Mouse (Mus musculus): ENCODE data around the gene Pdxk.

Pdxk gene

GRCm38 (mm10) chr10:78460463-78460862, 4.3 kb downstream of the Pdxk start:
- DNase-seq (ENCODE audit: extremely low spot score, low spot score): no peak

DNA sequence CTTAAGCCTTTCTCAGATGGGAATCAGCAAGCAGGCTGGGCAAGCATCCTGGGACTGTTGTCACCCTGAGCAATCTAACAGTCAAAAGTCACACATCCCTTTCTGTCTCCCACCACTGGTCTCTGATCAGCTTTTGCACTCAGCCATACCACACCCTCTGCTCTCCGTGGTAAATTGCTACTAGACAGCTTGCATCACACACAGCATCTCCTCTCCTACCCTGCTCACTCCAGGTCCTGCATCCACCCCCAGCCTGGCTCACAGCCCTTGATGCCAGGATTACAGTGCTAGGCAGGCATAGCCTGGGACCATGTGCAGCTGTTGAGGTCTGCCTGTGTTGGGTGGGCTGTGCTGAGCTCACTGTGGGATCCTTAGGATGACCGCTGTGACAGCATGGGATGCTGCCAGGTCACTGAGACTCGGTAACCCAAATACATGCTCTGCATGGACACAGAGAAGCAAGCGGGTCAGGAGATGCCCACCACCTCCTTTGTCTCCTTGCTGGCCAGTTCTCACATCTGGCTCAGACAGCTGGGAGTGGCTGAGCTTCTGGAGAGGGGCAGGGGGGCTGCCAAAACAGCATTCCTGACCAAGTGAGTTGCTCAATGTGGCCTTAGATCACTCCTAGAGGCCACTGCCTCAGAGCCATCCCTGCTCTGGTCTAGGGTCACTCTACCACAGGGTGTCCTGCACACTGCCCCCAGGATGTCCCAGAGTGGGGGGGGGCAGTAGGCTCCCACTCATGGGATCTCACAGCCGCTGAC, 6.2 kb downstream of the Pdxk start:
- DNase-seq (ENCODE audit: extremely low spot score, low spot score): no peak

GRCm38 (mm10) chr10:78457495-78458347, 7.1 kb downstream of the Pdxk start:
- no peak for DNase-seq (ENCODE audit: extremely low spot score, low spot score)

- no peak for DNase-seq (ENCODE audit: extremely low spot score, low spot score)
Measured at GRCm38 (mm10) chr10:78456696-78457095, 8.1 kb downstream of the Pdxk start.

DNA sequence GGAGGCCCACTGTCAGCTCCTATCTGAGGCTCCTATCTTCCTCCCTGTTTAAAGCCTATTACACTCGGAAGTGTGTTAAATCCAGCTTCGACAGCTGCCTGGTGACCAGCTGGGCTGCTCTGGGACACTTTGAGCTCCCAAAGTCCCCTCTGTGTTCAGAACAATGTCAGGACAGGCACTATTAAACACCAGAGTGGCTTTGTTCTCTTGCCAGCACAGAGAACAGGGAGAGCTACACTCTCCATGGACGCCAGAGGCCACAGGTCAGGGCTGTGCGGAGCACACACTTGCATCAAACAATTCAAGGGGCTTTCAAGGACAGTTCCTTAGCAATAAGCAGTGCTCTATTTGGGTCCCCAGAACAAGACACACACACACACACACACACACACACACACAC, 12.1 kb downstream of the Pdxk start:
- DNase-seq (ENCODE audit: extremely low spot score, low spot score): no peak

- no peak for DNase-seq (ENCODE audit: extremely low spot score, low spot score)
Measured at GRCm38 (mm10) chr10:78450761-78451160, 14.0 kb downstream of the Pdxk start.

DNA sequence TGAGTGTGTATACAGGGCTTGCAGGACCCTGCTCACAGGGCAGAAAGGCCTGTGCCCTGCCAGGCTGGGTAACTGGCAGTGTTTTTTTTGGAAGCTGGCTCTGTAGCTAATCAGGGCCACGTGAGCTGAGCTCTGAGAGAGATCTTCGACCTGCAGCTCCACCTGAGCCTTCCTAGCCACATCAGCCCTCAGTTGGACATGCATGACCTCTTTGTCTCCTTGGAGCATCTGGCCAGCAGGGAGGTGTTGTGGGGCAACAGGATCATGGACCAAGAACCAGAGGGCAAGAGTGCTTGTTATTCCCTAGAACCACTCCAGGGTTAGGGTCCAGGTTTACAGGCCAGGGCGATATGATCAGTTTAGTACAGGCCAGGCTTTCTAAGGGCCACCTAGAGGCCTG, 17.4 kb downstream of the Pdxk start:
- no peak for DNase-seq (ENCODE audit: extremely low spot score, low spot score)

- DNase-seq (ENCODE audit: extremely low spot score, low spot score): no peak
Measured at GRCm38 (mm10) chr10:78446195-78446594, 18.6 kb downstream of the Pdxk start.

GRCm38 (mm10) chr10:78442292-78442691, 22.5 kb downstream of the Pdxk start:
- DNase-seq (ENCODE audit: extremely low spot score, low spot score): no peak

GRCm38 (mm10) chr10:78441606-78442005, 23.2 kb downstream of the Pdxk start:
- DNase-seq (ENCODE audit: extremely low spot score, low spot score): no peak

DNA sequence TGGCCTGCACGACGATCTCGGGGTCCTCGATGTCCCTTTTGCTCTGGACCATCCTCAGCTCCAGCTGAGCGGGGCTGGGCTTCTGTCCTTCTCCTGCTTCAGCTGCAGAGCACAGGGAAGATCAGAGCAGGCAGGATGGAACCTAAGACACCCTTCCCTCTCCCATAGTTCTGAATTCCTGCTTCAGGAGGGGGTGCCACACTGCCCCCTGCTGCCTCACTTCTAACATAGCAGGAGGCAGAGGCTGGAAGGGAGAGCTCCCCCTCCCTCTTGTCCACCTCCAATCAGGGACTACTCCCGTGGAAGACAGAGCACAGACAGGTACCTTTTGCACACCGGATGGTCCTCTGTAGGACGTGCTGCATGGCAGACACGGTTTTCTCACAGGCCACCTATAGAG, 24.0 kb downstream of the Pdxk start:
- no peak for DNase-seq (ENCODE audit: extremely low spot score, low spot score)

DNA sequence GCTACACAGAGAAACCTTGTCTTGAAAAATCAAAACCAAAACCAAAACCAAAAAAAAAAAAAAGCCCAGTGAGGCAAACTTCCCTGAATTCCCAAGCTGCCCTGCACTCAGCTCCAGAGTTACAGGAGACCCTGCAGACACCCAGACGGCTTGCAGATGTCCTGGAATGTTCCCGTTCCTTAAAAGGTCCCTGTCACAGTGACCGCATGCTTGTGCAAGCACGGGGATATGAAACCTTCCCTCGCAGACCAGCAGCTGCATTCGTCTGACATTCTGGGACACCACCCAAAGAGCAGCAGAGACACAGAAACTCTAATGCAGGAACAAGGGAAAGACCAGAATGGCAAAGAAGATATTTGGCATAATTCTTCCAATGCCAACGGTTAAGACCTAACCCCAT, 24.8 kb downstream of the Pdxk start:
- no peak for DNase-seq (ENCODE audit: extremely low spot score, low spot score)

DNA sequence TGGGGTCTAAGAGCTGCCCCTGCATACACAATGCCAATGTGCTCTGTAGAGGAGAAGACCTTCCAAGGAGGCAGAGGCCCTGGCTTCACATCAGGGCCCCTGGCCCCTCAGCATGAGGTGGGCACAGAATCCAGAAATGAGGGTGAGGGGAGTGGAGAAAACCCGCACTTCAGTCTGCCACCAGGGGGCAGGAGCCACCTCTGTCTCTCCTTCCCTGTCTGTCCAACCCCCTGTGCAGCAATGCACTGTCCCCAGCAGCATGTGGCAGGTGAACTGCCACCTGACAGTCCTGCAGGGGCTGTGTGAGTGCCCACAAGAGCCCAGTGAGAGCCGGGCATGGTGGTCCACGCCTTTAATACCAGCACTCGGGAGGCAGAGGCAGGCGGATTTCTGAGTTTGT, 25.2 kb downstream of the Pdxk start:
- DNase-seq (ENCODE audit: extremely low spot score, low spot score): peak; percentile 34

- DNase-seq (ENCODE audit: extremely low spot score, low spot score): peak; percentile 86
Measured at GRCm38 (mm10) chr10:78438094-78438493, 26.7 kb downstream of the Pdxk start.

DNA sequence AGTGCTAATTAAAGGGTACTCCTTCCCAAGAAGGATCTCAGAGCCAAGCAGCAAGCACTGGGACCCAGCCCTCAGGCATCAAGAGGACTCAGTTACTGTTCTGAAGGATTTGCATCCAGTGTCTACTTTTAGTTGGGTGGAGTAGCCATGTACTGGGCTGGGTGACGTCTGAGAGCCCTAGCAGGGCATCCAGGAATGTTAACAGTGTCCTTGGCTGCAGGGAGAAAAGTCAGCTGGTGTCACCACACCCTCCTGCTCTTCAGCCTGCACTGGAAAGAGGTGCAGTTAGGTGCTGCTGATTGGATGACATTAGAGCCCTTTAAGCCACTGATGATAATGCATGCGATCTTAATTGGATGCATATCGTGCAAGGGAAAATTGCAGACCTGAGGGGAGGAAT, 31.9 kb downstream of the Pdxk start:
- no peak for DNase-seq (ENCODE audit: extremely low spot score, low spot score)

GRCm38 (mm10) chr10:78429776-78430175, 35.0 kb downstream of the Pdxk start:
- DNase-seq (ENCODE audit: extremely low spot score, low spot score): no peak

DNA sequence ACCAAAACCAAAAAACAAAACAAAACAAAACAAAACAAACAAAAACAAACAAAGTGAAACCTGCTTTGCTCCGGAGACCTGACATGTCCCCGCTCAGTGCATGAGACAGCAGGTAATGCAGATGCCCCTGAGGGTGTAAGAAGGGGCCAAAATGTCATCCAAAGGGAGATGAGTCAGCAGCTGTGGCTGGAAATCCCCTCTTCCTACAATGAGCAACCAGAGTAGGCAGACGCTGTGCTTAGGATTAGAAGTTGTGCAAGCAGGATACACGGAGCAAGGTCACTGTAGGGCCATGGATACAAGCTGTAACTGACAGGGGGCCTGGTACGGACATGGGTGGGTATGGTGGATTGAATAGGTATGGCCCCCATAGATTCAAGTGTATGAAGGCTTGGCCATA, 35.6 kb downstream of the Pdxk start:
- DNase-seq (ENCODE audit: extremely low spot score, low spot score): no peak

GRCm38 (mm10) chr10:78428070-78428469, 36.7 kb downstream of the Pdxk start:
- no peak for DNase-seq (ENCODE audit: extremely low spot score, low spot score)

GRCm38 (mm10) chr10:78426117-78426735, 38.5 kb downstream of the Pdxk start:
- DNase-seq (ENCODE audit: extremely low spot score, low spot score): peak; percentile 21

DNA sequence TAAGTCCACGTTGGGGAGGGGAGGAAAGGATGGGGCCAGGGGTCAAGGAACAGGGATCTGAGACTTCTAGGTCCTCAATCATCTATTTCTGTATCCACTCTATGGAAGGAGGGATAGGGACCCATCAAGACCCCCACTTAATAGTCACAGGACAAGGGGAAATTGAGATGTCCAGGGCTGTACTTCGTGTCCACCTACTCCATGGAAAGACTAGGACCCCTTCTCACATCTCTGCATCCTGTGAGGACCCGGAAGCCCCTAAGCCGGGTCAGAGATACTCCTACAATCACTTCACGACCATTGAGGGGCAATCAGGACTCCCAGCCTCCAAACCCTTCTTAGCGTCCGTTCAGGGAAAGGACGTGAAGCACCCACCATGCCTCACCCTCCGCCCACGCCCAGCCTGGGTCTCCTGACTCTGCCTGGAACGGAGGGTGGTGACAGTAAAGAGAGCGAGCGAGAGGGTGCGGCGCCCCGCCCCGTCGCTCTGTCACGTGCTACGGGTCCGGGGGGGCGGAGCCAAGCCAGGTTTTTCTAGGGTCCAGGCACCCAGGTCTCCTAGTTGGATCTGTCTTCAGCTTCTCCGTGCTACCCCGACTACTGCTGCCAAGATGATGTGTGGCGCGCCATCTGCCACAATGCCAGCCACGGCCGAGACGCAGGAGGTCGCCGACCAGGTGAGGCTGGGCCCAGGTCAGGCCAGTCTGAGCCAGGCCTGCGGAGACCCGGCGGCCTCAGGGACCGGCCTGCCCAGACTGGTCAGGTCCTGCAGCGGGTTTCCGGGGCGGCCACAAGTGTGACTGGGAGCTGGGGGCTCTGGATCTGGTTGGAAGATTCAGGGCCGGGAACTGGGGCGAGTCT, 39.4 kb downstream of the Pdxk start, which contains the start of gene Cstb:
Gene Cstb, plus strand, starts transcription at position 489 of the 861 bp plus-strand sequence.
- DNase-seq (ENCODE audit: extremely low spot score, low spot score): peak; percentile 87

DNA sequence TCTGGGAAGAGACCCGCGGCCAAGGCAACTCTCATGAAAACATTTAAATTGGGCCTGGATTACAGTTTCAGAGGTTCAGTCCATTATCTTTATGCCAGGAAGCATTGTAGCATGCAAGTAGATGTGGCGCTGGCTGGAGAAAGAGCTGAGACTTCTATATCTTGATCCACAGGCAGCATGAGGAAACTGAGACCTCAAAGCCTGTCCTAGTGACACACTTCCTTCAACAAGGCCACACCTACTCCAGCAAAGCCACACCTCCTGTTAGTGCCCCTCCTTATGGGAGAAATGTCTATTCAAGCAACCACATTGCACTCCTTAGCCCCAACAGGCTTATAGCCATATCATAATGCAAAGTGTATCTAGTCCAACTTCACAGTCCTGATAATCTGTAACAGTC, 42.2 kb downstream of the Pdxk start:
- no peak for DNase-seq (ENCODE audit: extremely low spot score, low spot score)

All from neural tube, embryonic 10.5 days (tissue).